Mouse (Mus musculus) brain, embryonic 14.5 days (tissue): Measurements from ENCODE around the gene Col13a1.

Experiments
- CTCF ChIP-seq: fragments of 200-500 bp; IDR thresholded peaks from 2 replicates; pipeline ENCODE4 v1.5.1; 2012; ENCODE audit warnings: inconsistent platforms, mild to moderate bottlenecking, moderate library complexity, borderline replicate concordance; ENCODE audit not compliant: insufficient read depth, insufficient read length; ENCODE audit errors: extremely low read depth
- POLR2A ChIP-seq: fragments of 200-500 bp; IDR thresholded peaks from 2 replicates; pipeline ENCODE4 v1.6.1; 2012; ENCODE audit warnings: mild to moderate bottlenecking, inconsistent platforms, borderline replicate concordance; ENCODE audit not compliant: poor library complexity, insufficient read depth, insufficient read length, severe bottlenecking; ENCODE audit errors: extremely low read depth

DNA sequence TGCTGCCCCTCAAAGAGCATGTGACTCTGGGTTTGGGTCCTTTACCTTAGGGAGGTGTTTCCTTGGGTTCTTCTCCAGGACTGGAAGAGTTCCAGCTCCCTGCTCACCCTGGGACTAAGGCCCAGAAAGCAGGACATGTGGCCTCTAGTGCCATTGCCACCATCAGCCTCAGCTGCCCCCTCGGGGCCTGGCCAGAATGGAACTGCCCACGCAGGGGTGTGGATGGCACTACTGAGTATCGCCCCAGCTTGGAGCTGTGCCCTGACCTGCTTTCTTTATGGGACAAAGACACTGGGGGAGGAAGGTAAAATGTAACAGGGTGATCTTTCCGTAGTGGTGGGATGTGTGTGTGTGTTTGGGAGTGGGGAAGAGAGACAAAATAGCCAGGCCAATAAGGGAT lies 59.4 kb downstream of the Col13a1 start:
- TF ChIP-seq CTCF: no peak
- TF ChIP-seq POLR2A: no peak
